Mouse (Mus musculus): Measurements from ENCODE around the gene Wasf1.

GRCm38 (mm10) chr10:40901786-40902185 is 18.5 kb downstream of the Wasf1 start:
- TF ChIP-seq POLR2A (IDR thresholded peaks at IDR 0.05; ENCODE audit: control insufficient read depth in 1 of 2, insufficient read depth in 1 of 2, low read depth in 1 of 2, low read length in 2 of 2, poor library complexity in 1 of 2) = no peak
- no peak for TF ChIP-seq SIN3A (IDR thresholded peaks at IDR 0.05; ENCODE audit: low read length)
- TF ChIP-seq TBP (IDR thresholded peaks at IDR 0.05; ENCODE audit: low read depth, low read length) = no peak
- no peak for TF ChIP-seq TAL1 (IDR thresholded peaks at IDR 0.05; ENCODE audit: low read length)
- no peak for TF ChIP-seq GATA1 (IDR thresholded peaks at IDR 0.05; ENCODE audit: low read depth, low read length)
- TF ChIP-seq ELF1 (IDR thresholded peaks at IDR 0.05; ENCODE audit: low read depth, low read length) = no peak
- TF ChIP-seq MAFK (IDR thresholded peaks at IDR 0.05; ENCODE audit: borderline replicate concordance, low read depth, low read length) = no peak

All from MEL (cell line).